Mouse (Mus musculus): ENCODE results near the gene Rpl34. TPM values are rescaled to one million over a fixed set of nuclear protein-coding genes. Genes with fewer than 3 reads are reported as not detected.

Rpl34 gene
- polyA plus RNA-seq, 1 experiment from 2014 or later = 658 TPM

GRCm38 (mm10) chr3:130708967-130709924 lies 21.0 kb downstream of the Rpl34 start, which contains the start of gene Ostc:
Gene Ostc, minus strand, starts transcription at chr3:130709444.
- peak within 1 kb of the TSS; percentile 75 for H3K4me2 ChIP-seq
- no peaks in the 10 kb centered on the region for H3K9me3 ChIP-seq
- H3K27me3 ChIP-seq = no peaks in the 10 kb centered on the region
- peak within 1 kb of the TSS; percentile 80 for H3K4me3 ChIP-seq (replicated peaks)
- H3K9ac ChIP-seq = peak within 1 kb of the TSS; percentile 85
- peak; percentile 97 for ATAC-seq (ENCODE audit: low FRiP score)
- no peaks in the 10 kb centered on the region; the same call in 1 of the 2 replicates for H3K36me3 ChIP-seq (replicated peaks)
- peaks cover 19% of the 10 kb centered on the region for H3K4me1 ChIP-seq
- peak within 1 kb of the TSS; percentile 81 for H3K27ac ChIP-seq
- WGBS = under 1% methylated on average over 45 of the region's 45 CpGs

GRCm38 (mm10) chr3:130708529-130708928 lies 21.7 kb downstream of the Rpl34 start:
- no peak for ATAC-seq (ENCODE audit: low FRiP score)
- Histone ChIP-seq H3K27ac (peak overlapping the region; percentile 81; the same call in 1 of the 2 replicates), H3K4me3 (replicated peaks) (peak overlapping the region; percentile 80), H3K4me1 (peaks cover 19% of the 10 kb centered on the region), H3K27me3 (no peaks in the 10 kb centered on the region), H3K9ac (peak overlapping the region; percentile 85), H3K36me3 (replicated peaks) (peaks cover 6% of the 10 kb centered on the region), H3K4me2 (peak overlapping the region; percentile 75), H3K9me3 (no peaks in the 10 kb centered on the region)
- under 1% methylated on average over 5 of the region's 5 CpGs for WGBS

- Histone ChIP-seq H3K9me3 (no peaks in the 10 kb centered on the region), H3K27me3 (no peaks in the 10 kb centered on the region), H3K27ac (no peak overlapping the region), H3K9ac (no peak overlapping the region), H3K4me3 (replicated peaks) (no peak overlapping the region), H3K36me3 (replicated peaks) (peaks cover 59% of the 10 kb centered on the region), H3K4me1 (peaks cover 2% of the 10 kb centered on the region; the same call in 1 of the 2 replicates), H3K4me2 (no peak overlapping the region)
- WGBS = 91% methylated on average over 6 of the region's 6 CpGs
- no peak for ATAC-seq (ENCODE audit: low FRiP score)
Observed at GRCm38 (mm10) chr3:130702289-130702688, 27.9 kb downstream of the Rpl34 start.

- Histone ChIP-seq H3K4me3 (replicated peaks) (no peak overlapping the region), H3K4me1 (no peaks in the 10 kb centered on the region), H3K27me3 (no peaks in the 10 kb centered on the region), H3K9ac (no peak overlapping the region), H3K9me3 (no peaks in the 10 kb centered on the region), H3K27ac (no peak overlapping the region), H3K4me2 (no peak overlapping the region), H3K36me3 (replicated peaks) (peaks cover 58% of the 10 kb centered on the region)
- no peak for ATAC-seq (ENCODE audit: low FRiP score)
- 86% methylated on average over 4 of the region's 4 CpGs for WGBS
Observed at GRCm38 (mm10) chr3:130697622-130698021, 32.6 kb downstream of the Rpl34 start.

DNA sequence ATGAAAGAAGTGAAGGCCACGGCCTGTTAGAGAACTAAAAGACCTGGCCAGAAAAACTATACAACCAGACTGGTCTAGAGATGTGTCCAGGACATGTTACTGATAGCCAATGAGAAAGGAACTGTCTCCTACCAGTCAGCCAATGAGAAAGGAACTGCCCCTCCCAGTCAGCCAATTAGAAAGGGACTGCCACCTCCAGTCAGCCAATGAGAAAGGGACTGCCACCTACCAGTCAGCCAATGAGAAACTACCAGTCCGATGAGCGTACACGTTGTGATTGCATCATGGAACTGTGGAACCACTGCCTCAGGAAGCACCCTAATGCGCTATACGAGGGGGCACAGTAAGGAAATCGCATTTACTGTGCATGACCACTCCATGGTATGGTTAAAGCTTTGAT lies 35.5 kb downstream of the Rpl34 start:
- no peak overlapping the region for H3K4me3 ChIP-seq (replicated peaks)
- no peak overlapping the region for H3K27ac ChIP-seq
- H3K9me3 ChIP-seq = no peaks in the 10 kb centered on the region
- H3K9ac ChIP-seq = no peak overlapping the region
- H3K4me1 ChIP-seq = peaks cover 8% of the 10 kb centered on the region
- no peak for ATAC-seq (ENCODE audit: low FRiP score)
- no peaks in the 10 kb centered on the region for H3K27me3 ChIP-seq
- no peak overlapping the region for H3K4me2 ChIP-seq
- 90% methylated on average over 7 of the region's 7 CpGs for WGBS
- H3K36me3 ChIP-seq (replicated peaks) = peaks cover 31% of the 10 kb centered on the region

DNA sequence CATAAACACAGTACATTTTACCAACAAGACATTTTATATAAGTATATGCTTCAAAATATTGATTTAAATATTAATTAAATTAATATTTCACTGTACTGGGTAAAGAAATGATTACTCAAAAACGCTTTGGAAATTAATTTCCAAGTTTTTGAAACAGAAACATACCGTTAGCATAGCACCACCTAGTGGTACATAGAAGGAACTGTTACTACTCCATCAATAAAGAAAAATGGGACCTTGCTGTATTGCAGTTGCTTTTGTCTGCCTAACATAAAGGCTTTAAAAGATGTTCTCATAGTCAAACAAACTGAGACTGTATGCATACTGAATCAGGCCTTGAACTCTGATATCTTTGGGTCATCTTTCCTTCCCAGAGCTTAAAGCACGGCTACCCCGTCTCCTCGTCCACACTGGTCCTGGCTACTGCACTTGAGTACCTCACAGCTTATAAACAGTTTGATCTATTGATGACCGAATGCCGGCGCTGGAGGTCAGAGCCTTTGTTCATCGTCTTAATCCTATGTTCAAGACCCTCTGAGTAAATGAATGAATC lies 36.1 kb downstream of the Rpl34 start:
- 0 out of 2 replicates have a peak, but pooled peaks have one; percentile 22 for ATAC-seq (ENCODE audit: low FRiP score)
- no peak overlapping the region for H3K9ac ChIP-seq
- H3K36me3 ChIP-seq (replicated peaks) = peaks cover 26% of the 10 kb centered on the region
- H3K9me3 ChIP-seq = no peaks in the 10 kb centered on the region
- peaks cover 8% of the 10 kb centered on the region for H3K4me1 ChIP-seq
- no peak overlapping the region for H3K4me3 ChIP-seq (replicated peaks)
- H3K4me2 ChIP-seq = no peak overlapping the region
- no peak overlapping the region for H3K27ac ChIP-seq
- H3K27me3 ChIP-seq = no peaks in the 10 kb centered on the region
- WGBS = 63% methylated on average over 9 of the region's 9 CpGs

- 56% methylated on average over 12 of the region's 12 CpGs for WGBS
- H3K27me3 ChIP-seq = no peaks in the 10 kb centered on the region
- peaks cover 8% of the 10 kb centered on the region for H3K4me1 ChIP-seq
- peak overlapping the region; percentile 52 for H3K4me2 ChIP-seq
- H3K27ac ChIP-seq = no peak overlapping the region; the same call in 1 of the 2 replicates
- no peak for ATAC-seq (ENCODE audit: low FRiP score)
- no peak overlapping the region for H3K9ac ChIP-seq
- H3K9me3 ChIP-seq = no peaks in the 10 kb centered on the region
- H3K4me3 ChIP-seq (replicated peaks) = peak overlapping the region; percentile 30
- peaks cover 13% of the 10 kb centered on the region for H3K36me3 ChIP-seq (replicated peaks)
Observed at GRCm38 (mm10) chr3:130691596-130692170, 38.5 kb downstream of the Rpl34 start.

GRCm38 (mm10) chr3:130690834-130691595 lies 39.2 kb downstream of the Rpl34 start:
- 14% methylated on average over 20 of the region's 20 CpGs for WGBS
- peak overlapping the region; percentile 52 for H3K4me2 ChIP-seq
- H3K27me3 ChIP-seq = no peaks in the 10 kb centered on the region
- ATAC-seq (ENCODE audit: low FRiP score) = no peak
- H3K36me3 ChIP-seq (replicated peaks) = peaks cover 13% of the 10 kb centered on the region
- H3K27ac ChIP-seq = peak overlapping the region; percentile 42
- H3K9me3 ChIP-seq = no peaks in the 10 kb centered on the region
- peak overlapping the region; percentile 44 for H3K9ac ChIP-seq
- H3K4me3 ChIP-seq (replicated peaks) = peak overlapping the region; percentile 30
- peaks cover 8% of the 10 kb centered on the region for H3K4me1 ChIP-seq

- Histone ChIP-seq H3K4me2 (no peak overlapping the region), H3K9me3 (no peaks in the 10 kb centered on the region), H3K27me3 (no peaks in the 10 kb centered on the region), H3K27ac (no peak overlapping the region), H3K9ac (no peak overlapping the region), H3K4me1 (peaks cover 8% of the 10 kb centered on the region), H3K36me3 (replicated peaks) (peaks cover 1% of the 10 kb centered on the region), H3K4me3 (replicated peaks) (no peak overlapping the region)
- 22% methylated on average over 12 of the region's 12 CpGs for WGBS
- peak; percentile 75 for ATAC-seq (ENCODE audit: low FRiP score)
Observed at GRCm38 (mm10) chr3:130689630-130690029, 40.6 kb downstream of the Rpl34 start.

DNA sequence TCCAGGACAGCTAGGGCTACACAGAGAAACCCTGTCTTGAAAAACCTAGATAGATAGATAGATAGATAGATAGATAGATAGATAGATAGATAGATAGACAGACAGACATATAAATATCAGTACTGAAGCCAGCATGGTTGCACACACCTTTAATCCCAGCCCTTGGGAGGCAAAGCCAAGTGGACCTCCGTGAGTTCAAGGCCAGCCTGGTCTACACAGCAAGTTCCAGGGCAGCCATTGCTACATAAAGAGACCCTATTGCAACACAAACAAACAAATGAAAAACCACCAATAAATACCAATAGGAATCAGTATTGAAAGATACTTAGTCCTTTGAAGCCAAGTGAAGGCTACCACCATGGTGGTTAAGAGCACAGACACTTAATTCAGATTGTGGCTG lies 43.1 kb downstream of the Rpl34 start:
- Histone ChIP-seq H3K4me1 (peaks cover 8% of the 10 kb centered on the region), H3K27me3 (no peaks in the 10 kb centered on the region), H3K9me3 (no peaks in the 10 kb centered on the region), H3K27ac (no peak overlapping the region), H3K36me3 (replicated peaks) (no peaks in the 10 kb centered on the region), H3K4me3 (replicated peaks) (no peak overlapping the region), H3K9ac (no peak overlapping the region), H3K4me2 (no peak overlapping the region)
- 100% methylated on average over 1 of the region's 1 CpGs for WGBS
- ATAC-seq (ENCODE audit: low FRiP score) = no peak

DNA sequence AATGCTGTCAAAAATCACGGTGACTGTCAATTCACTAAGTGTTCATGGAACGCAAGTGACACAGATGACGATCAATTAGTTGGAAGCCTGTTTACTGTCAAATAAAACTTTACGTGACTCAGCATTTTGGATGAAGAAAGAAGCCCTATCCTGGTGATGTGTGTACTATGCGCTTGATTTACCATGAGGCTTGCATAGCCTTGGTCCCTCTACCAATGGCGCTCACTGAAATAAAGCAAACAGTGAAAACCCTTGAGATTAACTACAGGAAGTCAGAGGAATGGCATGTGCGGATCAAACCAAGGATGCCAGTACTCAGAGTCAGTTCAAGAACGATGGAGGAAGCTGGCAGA lies 45.2 kb downstream of the Rpl34 start:
- no peaks in the 10 kb centered on the region for H3K27me3 ChIP-seq
- no peaks in the 10 kb centered on the region for H3K9me3 ChIP-seq
- no peak for ATAC-seq (ENCODE audit: low FRiP score)
- H3K9ac ChIP-seq = no peak overlapping the region
- no peak overlapping the region for H3K4me3 ChIP-seq (replicated peaks)
- H3K4me1 ChIP-seq = no peaks in the 10 kb centered on the region
- no peaks in the 10 kb centered on the region for H3K36me3 ChIP-seq (replicated peaks)
- no peak overlapping the region for H3K27ac ChIP-seq
- H3K4me2 ChIP-seq = no peak overlapping the region
- WGBS = 87% methylated on average over 8 of the region's 8 CpGs

All from forebrain, embryonic 12.5 days (tissue).